26 mouse cellular contexts compared by ENCODE assay signal in the genomic region with DNA sequence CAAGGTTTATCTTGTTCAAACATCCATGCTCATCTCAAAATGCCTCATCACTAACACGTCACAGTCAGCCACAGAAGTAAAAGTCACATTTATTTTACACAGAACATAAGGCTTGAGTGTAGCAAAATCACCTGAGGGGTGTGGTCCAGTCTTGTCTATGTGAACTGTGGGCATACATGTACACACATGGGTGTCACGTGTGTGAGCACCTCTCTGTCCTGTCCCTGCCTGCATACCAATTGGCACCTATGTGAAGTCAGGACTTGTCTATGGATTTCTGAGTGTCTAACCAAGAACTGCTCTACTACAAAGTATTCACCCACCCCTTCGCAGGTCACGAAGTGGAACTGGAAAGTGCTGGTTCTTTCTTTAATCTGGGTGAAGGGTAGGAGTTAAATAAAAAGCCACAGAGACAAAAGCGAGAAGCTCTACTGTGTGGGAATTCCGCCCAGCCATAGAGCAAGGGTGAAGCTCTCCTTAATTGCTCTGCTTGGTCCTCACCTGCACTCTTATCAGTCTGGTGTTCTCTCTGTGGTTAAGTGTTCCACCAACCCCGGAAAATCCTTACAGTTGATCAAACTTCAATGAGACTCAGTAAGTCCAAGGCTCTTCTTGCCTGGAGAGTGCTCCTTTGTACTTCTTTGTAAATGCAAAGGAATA. TPM values are rescaled to one million over a fixed set of nuclear protein-coding genes. Genes with fewer than 3 reads are reported as not detected.
DNase-seq lines count a peak whose midpoint lies in the region; ATAC-seq and TF ChIP-seq lines count a peak whose summit lies in the region.
"Had no signal": no experiment of that assay in that cellular context is flagged by ENCODE, and none has a peak within 500 bp of the region (broad histone marks: within the 10 kb centered on the region; RNA-seq: fewer than 3 reads in every experiment).

No protein-coding gene starts in this region.

- no peak for DNase-seq in lung, postnatal 0 days (ENCODE audit: low spot score)
- no peak for DNase-seq in lung, postnatal 25 days (ENCODE audit: low spot score)
- DNase-seq in ZHBTc4 (ENCODE audit: low read depth, low spot score): peak; percentile 51
- DNase-seq in adrenal gland, postnatal 36 days: no peak
- DNase-seq in heart, postnatal 4 days: no peak
- DNase-seq: adrenal gland, adult 8-10 months; B cell, adult 2 months; cerebellum, adult 9-10 months; cerebellum, postnatal 36 days; forebrain, postnatal 0 days; heart, postnatal 14 days; kidney, adult 2 months; midbrain, embryonic 14.5 days; retina, postnatal 1 day; right cerebral cortex, postnatal 25 days; spleen, adult 18-20 months; thymus, postnatal 4 days had no signal

- no peaks in the 10 kb centered on the region for H3K4me1 ChIP-seq in lung, postnatal 0 days (ENCODE audit: insufficient read depth, low read depth, low read length)
- H3K4me1 ChIP-seq in embryonic facial prominence, embryonic 15.5 days: no peaks in the 10 kb centered on the region
- H3K4me1 ChIP-seq in stomach, embryonic 15.5 days: no peaks in the 10 kb centered on the region
- H3K4me1 ChIP-seq: embryonic facial prominence, embryonic 12.5 days; limb, embryonic 12.5 days had no signal

- H3K9ac ChIP-seq in lung, postnatal 0 days (replicated peaks; ENCODE audit: low read depth): 0 out of 2 replicates have a peak overlapping the region, but pooled peaks have one; percentile 6
- H3K9ac ChIP-seq in embryonic facial prominence, embryonic 15.5 days: no peak overlapping the region
- H3K9ac ChIP-seq in stomach, embryonic 15.5 days: no peak overlapping the region
- H3K9ac ChIP-seq: embryonic facial prominence, embryonic 12.5 days; forebrain, embryonic 12.5 days; forebrain, postnatal 0 days; heart, embryonic 13.5 days; limb, embryonic 12.5 days; neural tube, embryonic 15.5 days had no signal

- TF ChIP-seq CTCF in lung, postnatal 0 days (IDR thresholded peaks at IDR 0.05): no peak

- no peaks in the 10 kb centered on the region for H3K27me3 ChIP-seq in lung, postnatal 0 days (replicated peaks; ENCODE audit: insufficient read depth, low read length)
- H3K27me3 ChIP-seq in embryonic facial prominence, embryonic 15.5 days: no peaks in the 10 kb centered on the region
- H3K27me3 ChIP-seq in stomach, embryonic 15.5 days (replicated peaks): no peaks in the 10 kb centered on the region
- H3K27me3 ChIP-seq: embryonic facial prominence, embryonic 12.5 days; heart, embryonic 13.5 days; limb, embryonic 12.5 days; neural tube, embryonic 15.5 days had no signal

- peak overlapping the region; percentile 22; the same call in 1 of the 2 replicates for H3K27ac ChIP-seq in lung, postnatal 0 days (ENCODE audit: low read length)
- peak overlapping the region; percentile 18; the same call in 1 of the 2 replicates for H3K27ac ChIP-seq in embryonic facial prominence, embryonic 15.5 days (replicated peaks)
- H3K27ac ChIP-seq in stomach, embryonic 15.5 days: 0 out of 2 replicates have a peak overlapping the region, but pooled peaks have one; percentile 22
- H3K27ac ChIP-seq: embryonic facial prominence, embryonic 12.5 days; forebrain, embryonic 12.5 days; heart, embryonic 13.5 days; limb, embryonic 12.5 days; neural tube, embryonic 15.5 days had no signal

- TF ChIP-seq EP300 in lung, postnatal 0 days (IDR thresholded peaks at IDR 0.05): no peak

- no peak overlapping the region for H3K4me2 ChIP-seq in lung, postnatal 0 days (replicated peaks; ENCODE audit: low read depth, low read length)
- no peak overlapping the region for H3K4me2 ChIP-seq in embryonic facial prominence, embryonic 15.5 days (replicated peaks)
- no peak overlapping the region for H3K4me2 ChIP-seq in stomach, embryonic 15.5 days
- H3K4me2 ChIP-seq: embryonic facial prominence, embryonic 12.5 days; forebrain, embryonic 12.5 days; heart, embryonic 13.5 days; limb, embryonic 12.5 days; liver, embryonic 11.5 days; neural tube, embryonic 15.5 days had no signal

- no peak for ATAC-seq in lung, postnatal 0 days
- no peak for ATAC-seq in embryonic facial prominence, embryonic 15.5 days (ENCODE audit: insufficient number of reproducible peaks, low FRiP score, low TSS enrichment, low read depth)
- ATAC-seq in stomach, embryonic 15.5 days (ENCODE audit: insufficient read depth, low FRiP score, low read depth): no peak
- no peak for ATAC-seq in inflammation-experienced regulatory T-cells, adult 6 months
- ATAC-seq: forebrain, postnatal 0 days had no signal

- no peak overlapping the region for H3K4me3 ChIP-seq in lung, postnatal 0 days (ENCODE audit: low read depth, low read length)
- H3K4me3 ChIP-seq in embryonic facial prominence, embryonic 15.5 days (replicated peaks): no peak overlapping the region
- H3K4me3 ChIP-seq in stomach, embryonic 15.5 days (replicated peaks): no peak overlapping the region
- H3K4me3 ChIP-seq: embryonic facial prominence, embryonic 12.5 days; forebrain, embryonic 12.5 days; heart, embryonic 13.5 days; limb, embryonic 12.5 days; neural tube, embryonic 15.5 days had no signal

- WGBS in lung, postnatal 0 days: 59% methylated on average over 7 of the region's 7 CpGs
- WGBS in embryonic facial prominence, embryonic 15.5 days: 66% methylated on average over 7 of the region's 7 CpGs
- 79% methylated on average over 7 of the region's 7 CpGs for WGBS in stomach, embryonic 15.5 days

- H3K9me3 ChIP-seq in lung, postnatal 0 days (ENCODE audit: low read length): no peaks in the 10 kb centered on the region
- no peaks in the 10 kb centered on the region; the same call in 1 of the 2 replicates for H3K9me3 ChIP-seq in embryonic facial prominence, embryonic 15.5 days (replicated peaks)
- no peaks in the 10 kb centered on the region for H3K9me3 ChIP-seq in stomach, embryonic 15.5 days
- H3K9me3 ChIP-seq: embryonic facial prominence, embryonic 12.5 days; forebrain, embryonic 12.5 days; heart, embryonic 13.5 days; limb, embryonic 12.5 days; neural tube, embryonic 15.5 days had no signal

- H3K36me3 ChIP-seq in lung, postnatal 0 days (ENCODE audit: insufficient read depth, low read length): no peaks in the 10 kb centered on the region
- peaks cover 14% of the 10 kb centered on the region for H3K36me3 ChIP-seq in embryonic facial prominence, embryonic 15.5 days
- H3K36me3 ChIP-seq in stomach, embryonic 15.5 days: peaks cover 11% of the 10 kb centered on the region; the same call in 1 of the 2 replicates

RNA-seq across cellular contexts. Expression of gene 1110051M20Rik, which starts 20.3 kb away (rescaled TPM):
- polyA plus RNA-seq in lung, postnatal 0 days (2015; fragmentation: Nextera tagmentation; extraction: Ambion mirVana): 27.0 and 38.9 TPM in 2 replicates
- polyA plus RNA-seq in embryonic facial prominence, embryonic 15.5 days (2015; fragmentation: Nextera tagmentation; extraction: Ambion mirVana): 61.0 and 68.0 TPM in 2 replicates
- 39.0 and 42.4 TPM in 2 replicates for polyA plus RNA-seq in stomach, embryonic 15.5 days (2015; fragmentation: Nextera tagmentation; extraction: Ambion mirVana)
- polyA plus RNA-seq in inflammation-experienced regulatory T-cells, adult 6 months (2017; shearing (Covaris generic)): 10 to 100 TPM; 21.0 to 50.3 (median 48.7) TPM
- 10 to 100 TPM; 19.3 TPM for total RNA-seq in adrenal gland, postnatal 36 days (2021)
- 10 to 100 TPM; 13.5 to 13.7 TPM for total RNA-seq in heart, postnatal 4 days (2021)

RNA-seq across cellular contexts. Expression of gene Lrp4, which starts 33.1 kb away (rescaled TPM):
- 18.9 TPM in 2 replicates for polyA plus RNA-seq in lung, postnatal 0 days (2015; fragmentation: Nextera tagmentation; extraction: Ambion mirVana)
- 11.1 and 12.0 TPM in 2 replicates for polyA plus RNA-seq in embryonic facial prominence, embryonic 15.5 days (2015; fragmentation: Nextera tagmentation; extraction: Ambion mirVana)
- polyA plus RNA-seq in stomach, embryonic 15.5 days (2015; fragmentation: Nextera tagmentation; extraction: Ambion mirVana): 6.3 and 6.5 TPM in 2 replicates
- under 1 TPM in 2 of 3 experiments, not detected in 1; 0.13 to 0.17 TPM for polyA plus RNA-seq in inflammation-experienced regulatory T-cells, adult 6 months (2017; shearing (Covaris generic))
- 1 to 10 TPM; 4.3 to 4.8 TPM for total RNA-seq in adrenal gland, postnatal 36 days (2021)
- total RNA-seq in heart, postnatal 4 days (2021): 10 to 100 TPM; 12.9 to 13.2 TPM
